Mouse (Mus musculus) cortical plate, adult 2 months (tissue): ENCODE measurements at regions not wholly inside any gene's neighbourhood (a gene's known extent, or its start where the extent isn't known, plus 50 kb on each side); places are given as distances from the start of the nearest gene placed in this dataset.

Source experiments
- CTCF ChIP-seq: fragments of 200-500 bp; IDR thresholded peaks from 2 replicates; pipeline ENCODE4 v1.5.1; 2011; ENCODE audit warnings: mild to moderate bottlenecking, control low read depth, low read length; ENCODE audit not compliant: insufficient read depth; ENCODE audit errors: extremely low read depth
- POLR2A ChIP-seq: fragments of 200-500 bp; IDR thresholded peaks from 2 replicates; pipeline ENCODE4 v1.6.1; 2011; ENCODE audit warnings: mild to moderate bottlenecking, low read length, control low read depth; ENCODE audit not compliant: insufficient read depth; ENCODE audit errors: extremely low read depth

DNA sequence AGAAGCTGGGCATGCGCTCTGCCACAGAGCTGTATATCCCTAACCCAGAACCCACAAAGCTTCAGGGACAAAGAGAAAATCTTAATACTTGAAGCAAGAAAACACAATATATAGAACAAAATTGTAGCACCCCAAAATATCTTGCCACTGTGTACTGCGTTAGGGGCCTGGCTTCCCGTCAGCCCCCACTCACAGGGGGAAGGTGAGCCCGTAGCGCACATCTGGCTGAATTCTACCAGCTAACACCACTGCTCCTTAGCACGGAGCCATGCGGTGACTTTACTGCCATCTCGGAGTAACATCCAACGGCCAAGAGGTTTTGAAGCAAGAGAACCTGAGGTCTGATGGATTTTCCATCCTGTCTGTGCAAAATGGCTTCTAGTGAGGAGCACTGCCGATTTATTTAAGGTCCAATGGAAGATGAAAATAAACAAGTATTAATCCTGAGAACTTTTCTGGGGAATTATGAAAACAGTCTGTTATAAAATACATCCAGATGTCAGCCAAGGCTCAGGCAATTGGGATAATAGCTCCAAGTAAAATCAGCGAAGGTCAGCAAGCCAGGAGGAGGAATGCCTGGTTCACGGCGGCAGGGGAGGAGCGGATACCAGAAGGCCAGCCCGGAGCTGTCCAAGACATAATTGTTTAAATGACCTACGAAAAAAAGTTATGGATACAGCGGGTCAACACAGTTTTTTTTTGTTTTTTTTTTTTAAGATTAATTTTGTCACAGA is 170.0 kb upstream of the Zfp637 start:
- TF ChIP-seq POLR2A (no peak), CTCF (no peak)
